Mouse (Mus musculus) embryo, embryonic 11 days (tissue): Measurements from ENCODE around the gene Tceanc2.
"Not testable (repeated sequence)": the region's sequence is repeated elsewhere in the genome, so short reads cannot be mapped to it uniquely, and the experiment has no call there.

Experiments used
- DNase-seq: peaks from one replicate; pipeline ENCODE4 v3.0.0-alpha.2; 2015

The Tceanc2 gene

DNA sequence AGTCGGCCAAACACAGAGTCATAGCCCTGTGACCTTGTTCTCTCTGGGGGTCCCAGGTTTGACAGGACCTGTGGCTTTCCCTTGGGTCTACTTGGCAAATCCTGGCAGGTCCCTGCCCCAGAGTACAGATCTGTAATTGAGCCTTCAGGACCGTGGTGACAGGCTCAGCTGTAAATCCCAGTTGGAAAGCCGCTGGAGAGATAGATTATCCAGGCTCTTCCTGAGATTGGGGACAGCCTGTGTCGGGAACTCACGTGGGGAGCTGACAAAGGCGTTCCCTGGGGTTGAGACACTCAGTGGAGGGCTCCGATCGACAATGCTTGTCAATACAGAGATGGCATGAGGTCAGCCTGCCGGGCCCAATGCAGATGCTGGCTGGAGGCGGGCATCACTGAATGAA is 52.5 kb downstream of the Tceanc2 start:
- no peak for DNase-seq

- no peak for DNase-seq
These were observed 53.8 kb downstream of the Tceanc2 start for GRCm38 (mm10) chr4:107125101-107125500.

DNA sequence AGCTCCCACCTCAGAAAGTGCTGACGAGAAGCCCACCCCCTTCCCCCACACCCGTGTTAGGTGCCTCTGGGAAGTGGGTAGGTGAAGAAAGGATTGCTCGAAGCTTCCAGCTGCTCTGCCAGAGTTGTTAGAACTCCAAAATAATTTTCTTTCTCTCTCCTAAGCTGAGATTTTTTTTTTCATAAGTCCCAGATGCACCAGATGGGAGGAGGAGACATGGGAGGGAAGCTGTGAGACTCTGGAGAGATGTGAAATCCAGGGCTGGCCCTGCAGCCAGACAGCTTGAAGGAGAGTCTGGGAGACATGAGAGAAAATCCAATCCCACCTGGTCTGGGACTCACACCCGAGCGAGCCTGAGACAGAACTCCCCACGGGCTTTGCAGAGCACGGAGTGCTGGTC is 54.5 kb downstream of the Tceanc2 start:
- no peak for DNase-seq

- DNase-seq = peak; percentile 89
These were observed 57.6 kb downstream of the Tceanc2 start for GRCm38 (mm10) chr4:107121165-107121943.

GRCm38 (mm10) chr4:107120676-107121075 is 58.2 kb downstream of the Tceanc2 start:
- DNase-seq = no peak

DNA sequence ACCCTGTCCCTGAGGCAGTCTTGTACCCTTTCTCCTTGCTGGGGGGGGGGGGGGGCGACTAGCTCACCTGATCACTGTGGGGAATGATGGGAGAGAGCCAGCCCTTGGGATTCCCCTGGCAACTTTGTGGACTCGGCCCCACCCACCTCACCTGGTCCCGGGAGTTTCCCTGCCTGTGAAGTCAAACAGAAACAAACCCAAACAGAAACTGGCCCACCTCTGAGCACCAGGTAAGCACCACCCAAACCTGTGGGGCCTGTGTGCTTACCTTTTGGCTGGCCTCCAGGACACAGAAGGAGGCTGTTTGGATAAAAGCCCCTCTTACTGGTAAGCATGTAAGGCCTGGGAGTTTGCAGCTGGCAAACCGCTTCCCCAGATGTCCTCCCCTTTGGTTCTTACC is 59.9 kb downstream of the Tceanc2 start:
- no peak for DNase-seq

- no peak for DNase-seq
These were observed 61.1 kb downstream of the Tceanc2 start for GRCm38 (mm10) chr4:107117741-107118385.

DNA sequence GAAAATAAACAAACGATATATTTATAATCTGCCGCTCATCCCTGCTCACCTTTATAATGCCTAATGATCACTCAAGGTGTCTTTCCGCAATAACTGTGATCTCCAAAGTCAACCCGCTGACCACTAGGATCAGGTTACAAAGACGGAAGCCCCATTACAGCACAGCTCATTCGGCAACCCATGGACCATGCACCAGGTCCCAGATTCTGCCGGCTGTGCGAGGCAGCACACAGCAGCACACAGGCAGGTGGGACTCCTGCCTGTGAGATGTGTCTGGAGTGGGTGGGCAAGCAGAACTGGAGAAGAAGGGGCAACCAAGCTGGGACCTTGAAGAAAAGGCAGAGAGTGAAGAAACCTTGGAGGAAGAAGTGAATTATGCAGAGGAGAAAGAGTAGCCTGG is 64.6 kb downstream of the Tceanc2 start:
- no peak for DNase-seq

- not testable (repeated sequence) for DNase-seq
These were observed 69.7 kb downstream of the Tceanc2 start for GRCm38 (mm10) chr4:107109181-107109580.

DNA sequence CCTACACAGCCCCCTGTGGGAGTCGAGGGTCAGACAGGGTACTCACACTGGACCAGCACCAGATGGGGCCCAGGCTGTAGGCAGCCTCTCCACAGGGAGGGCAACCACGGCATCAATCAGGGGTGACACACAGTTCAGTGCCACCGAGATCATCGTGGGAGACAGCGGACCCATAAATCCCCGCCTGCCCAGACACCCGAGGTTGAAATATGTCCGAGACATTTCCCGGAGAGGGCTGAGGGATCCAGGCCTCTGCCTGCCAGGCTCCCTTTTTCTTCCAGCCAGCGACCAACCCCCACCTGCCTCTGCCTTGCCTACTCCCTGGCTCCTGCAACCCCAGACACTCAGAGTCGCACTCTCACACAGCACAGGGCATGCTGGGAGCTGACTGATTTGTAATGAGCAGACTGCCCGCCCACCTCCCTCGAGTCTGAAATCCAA is 70.6 kb downstream of the Tceanc2 start:
- DNase-seq = peak; percentile 77

DNA sequence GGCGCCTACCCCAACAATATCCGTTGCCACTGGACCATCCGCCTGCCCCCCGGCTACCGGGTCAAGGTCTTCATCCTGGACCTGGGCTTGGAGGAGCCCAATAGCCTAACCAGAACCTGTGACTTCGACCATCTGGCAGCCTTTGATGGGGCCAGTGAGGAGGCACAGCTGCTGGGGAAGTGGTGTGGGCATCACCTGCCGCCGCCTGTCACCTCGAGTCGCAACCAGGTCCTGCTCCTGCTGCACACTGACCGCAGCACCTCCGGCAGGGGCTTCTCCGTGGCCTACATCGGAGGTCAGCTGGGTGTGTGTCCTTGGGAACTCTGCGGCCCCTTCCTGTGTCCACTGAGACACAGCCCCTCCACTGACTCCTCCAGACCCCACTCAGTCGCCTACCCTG is 72.1 kb downstream of the Tceanc2 start:
- no peak for DNase-seq

- no peak for DNase-seq
These were observed 76.7 kb downstream of the Tceanc2 start for GRCm38 (mm10) chr4:107102220-107102619.

GRCm38 (mm10) chr4:107098791-107099525 is 80.0 kb downstream of the Tceanc2 start:
- DNase-seq = no peak

GRCm38 (mm10) chr4:107098375-107098774 is 80.5 kb downstream of the Tceanc2 start:
- no peak for DNase-seq

DNA sequence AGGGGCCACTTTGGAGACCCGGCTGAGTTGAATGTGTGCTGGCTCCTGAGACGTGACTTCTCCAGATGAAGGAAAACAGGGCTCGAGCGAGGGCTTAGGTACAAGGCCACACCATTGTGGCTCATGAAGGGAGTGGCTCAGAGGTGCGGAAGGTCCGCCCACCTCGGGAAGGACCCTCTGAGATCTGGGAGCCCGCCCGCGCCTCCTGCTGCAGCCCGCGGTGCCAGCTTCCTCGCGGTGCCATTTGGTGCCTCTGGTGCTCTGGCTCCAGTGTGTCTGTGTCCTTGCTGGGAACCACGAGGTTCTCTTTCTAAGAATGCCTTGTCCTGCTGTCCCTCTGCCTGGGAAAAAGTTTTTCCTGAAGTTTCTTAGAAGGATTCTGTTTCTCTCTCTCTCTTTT is 81.0 kb downstream of the Tceanc2 start:
- no peak for DNase-seq

DNA sequence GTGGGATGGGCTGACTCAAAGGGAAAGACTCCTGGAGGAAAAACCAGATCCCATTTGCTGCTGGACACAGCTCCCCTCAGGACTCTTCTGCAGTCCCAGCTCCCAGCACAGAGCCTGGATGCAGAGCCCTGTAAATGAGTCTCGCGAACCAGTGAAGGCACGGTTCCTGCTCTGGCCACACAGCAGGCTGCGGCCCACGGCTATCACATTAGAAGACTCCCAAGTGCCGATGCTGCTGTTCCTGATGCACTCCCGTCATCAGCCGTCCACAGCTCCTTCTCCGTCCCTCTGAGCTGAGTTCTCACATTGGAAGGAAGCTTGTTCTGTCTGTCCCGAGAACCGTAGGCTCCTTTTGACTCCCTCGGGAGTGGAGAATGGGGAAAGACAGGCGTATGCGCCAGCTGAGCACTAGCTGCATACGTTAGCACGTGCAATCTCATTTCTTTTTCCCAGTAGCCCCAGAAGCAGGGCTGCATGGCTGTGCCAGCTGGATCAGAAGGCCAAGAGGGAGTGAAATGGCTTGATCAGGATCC is 82.0 kb downstream of the Tceanc2 start, which contains the start of gene Cdcp2:
TSS of gene Cdcp2 (plus strand) at position 51 of the 533 bp plus-strand sequence.
- DNase-seq = peak; percentile 39

DNA sequence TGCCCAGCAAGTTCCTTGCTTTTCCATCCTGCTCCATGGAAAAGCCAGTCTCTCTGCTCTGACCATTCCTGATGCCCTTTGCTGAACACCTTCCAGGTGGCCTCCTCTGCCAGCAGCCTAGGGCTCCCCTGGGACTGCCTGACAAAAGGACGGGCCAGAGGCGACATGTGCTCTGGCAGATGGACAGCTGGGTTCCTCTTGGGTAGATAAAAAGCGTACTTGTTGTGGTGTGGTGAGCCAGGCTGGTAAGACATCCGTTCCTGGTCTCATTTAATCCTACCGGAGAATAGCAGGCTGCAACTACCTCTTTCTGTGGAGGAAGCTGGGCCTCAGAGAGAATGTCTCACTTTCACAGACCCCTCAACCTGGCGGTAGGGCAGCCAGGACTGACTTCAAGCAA is 82.9 kb downstream of the Tceanc2 start:
- DNase-seq = no peak

DNA sequence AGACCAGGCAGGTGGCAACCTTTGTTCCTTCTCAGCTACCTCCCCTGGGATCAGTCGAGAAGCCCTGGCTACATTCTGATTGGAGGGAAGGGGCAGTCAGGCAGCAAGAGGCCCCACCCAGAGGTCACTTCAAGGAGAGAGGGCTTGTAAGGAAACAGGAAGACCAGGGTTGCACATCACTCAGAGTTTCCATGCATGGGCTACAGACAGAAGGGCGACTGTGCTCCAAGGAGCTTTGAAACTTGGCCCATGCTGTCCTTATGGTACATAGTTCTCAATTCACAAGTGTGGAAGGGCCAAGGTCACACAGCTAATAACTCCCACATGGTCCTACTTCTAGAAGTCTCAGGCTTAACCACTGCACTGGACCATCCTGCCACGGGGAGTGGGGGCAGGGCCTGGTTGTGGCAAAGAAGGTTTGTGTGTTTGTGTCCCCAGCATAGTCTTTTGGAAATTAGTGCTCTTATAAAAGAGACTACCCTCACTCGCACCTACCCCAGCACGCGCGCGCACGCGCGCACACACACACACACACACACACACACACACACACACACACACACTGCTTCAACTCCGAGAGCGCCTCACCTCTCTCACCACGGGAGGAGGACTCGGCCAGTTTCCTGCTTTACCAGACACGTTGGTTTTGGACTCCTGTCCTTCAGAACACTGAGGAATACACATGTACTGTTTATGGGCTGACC is 84.3 kb downstream of the Tceanc2 start:
- peak; percentile 60 for DNase-seq

GRCm38 (mm10) chr4:107091696-107092095 is 87.2 kb downstream of the Tceanc2 start:
- DNase-seq = no peak

DNA sequence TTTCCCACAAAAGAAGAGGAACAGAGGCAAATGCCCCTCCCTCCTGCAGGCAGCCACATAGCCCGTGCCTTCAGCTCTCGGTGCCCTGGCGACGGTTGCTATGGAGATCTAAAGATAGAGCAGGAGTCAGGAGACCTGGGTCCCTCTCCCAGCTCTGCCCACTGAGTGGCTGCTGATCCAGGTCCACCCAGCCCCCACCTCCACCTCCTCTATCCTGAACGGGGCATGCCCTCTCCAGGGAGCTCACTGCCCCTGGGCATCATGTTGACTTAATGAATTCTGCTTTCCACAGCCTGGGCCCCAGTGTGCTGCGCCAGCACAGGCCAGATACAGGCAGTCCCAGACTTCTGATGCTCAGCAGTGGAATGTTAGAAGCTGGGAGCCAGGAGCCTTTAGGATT is 94.1 kb downstream of the Tceanc2 start:
- DNase-seq = peak; percentile 86

GRCm38 (mm10) chr4:107084343-107084742 is 94.6 kb downstream of the Tceanc2 start:
- DNase-seq = no peak
